Mouse (Mus musculus) megakaryocyte, embryonic 14.5 days (primary cell): Measurements from ENCODE around the gene Rgs1.

Experiments
- FLI1 ChIP-seq: IDR thresholded peaks from 2 replicates; pipeline ENCODE4 v1.6.1; 2012; ENCODE audit warnings: low read length, inconsistent platforms, mixed read lengths
- GATA1 ChIP-seq: IDR thresholded peaks from 3 replicates; pipeline ENCODE4 v1.6.1; 2012; ENCODE audit warnings: mixed read lengths, low read length, inconsistent platforms, borderline replicate concordance

DNA sequence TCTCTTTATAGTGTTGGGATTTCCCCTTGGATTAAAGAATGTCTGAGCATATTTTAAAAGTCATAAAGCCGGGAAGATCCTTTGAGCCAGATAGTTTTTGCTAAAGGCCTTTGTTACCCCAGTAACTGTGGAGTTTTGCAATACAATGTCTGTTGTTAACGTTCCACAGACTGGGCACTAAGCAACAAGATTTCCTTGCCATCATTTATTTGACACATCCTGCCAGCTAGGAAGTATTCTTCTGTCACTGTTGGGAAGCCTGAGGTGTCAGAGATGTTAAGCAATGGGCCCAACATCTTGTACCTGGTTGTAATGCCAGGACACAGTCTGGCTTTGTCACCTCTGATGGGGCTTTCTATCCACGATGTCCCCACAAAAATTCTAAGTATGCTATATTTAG lies 38.1 kb downstream of the Rgs1 start:
- TF ChIP-seq GATA1 (no peak), FLI1 (no peak)
